Mouse (Mus musculus) brain, embryonic 14.5 days (tissue): ENCODE measurements at regions not wholly inside any gene's neighbourhood (a gene's known extent, or its start where the extent isn't known, plus 50 kb on each side); places are given as distances from the start of the nearest gene placed in this dataset.

Experiments
- CTCF ChIP-seq: fragments of 200-500 bp; IDR thresholded peaks from 2 replicates; pipeline ENCODE4 v1.5.1; 2012; ENCODE audit warnings: inconsistent platforms, mild to moderate bottlenecking, moderate library complexity, borderline replicate concordance; ENCODE audit not compliant: insufficient read depth, insufficient read length; ENCODE audit errors: extremely low read depth
- POLR2A ChIP-seq: fragments of 200-500 bp; IDR thresholded peaks from 2 replicates; pipeline ENCODE4 v1.6.1; 2012; ENCODE audit warnings: mild to moderate bottlenecking, inconsistent platforms, borderline replicate concordance; ENCODE audit not compliant: poor library complexity, insufficient read depth, insufficient read length, severe bottlenecking; ENCODE audit errors: extremely low read depth

DNA sequence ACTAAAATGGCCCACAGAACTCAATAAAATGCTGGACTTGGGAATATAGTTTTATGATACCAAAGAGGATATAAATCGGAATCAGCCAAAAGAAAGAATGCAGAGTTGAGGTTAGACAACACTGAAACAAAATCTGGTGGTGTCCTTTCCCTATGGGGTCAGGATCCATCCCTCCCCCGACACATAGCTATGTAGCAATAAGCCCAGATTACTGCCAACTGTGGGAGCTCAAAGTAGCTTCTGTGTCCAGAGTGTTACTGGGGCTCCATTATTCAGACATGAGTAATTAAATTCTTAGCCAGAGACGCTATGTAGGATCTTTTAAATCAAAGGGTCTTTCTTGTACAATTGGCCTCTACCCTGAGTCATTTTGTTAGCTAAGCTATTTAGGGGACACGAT, 109.4 kb upstream of the Igfbp7 start:
- TF ChIP-seq POLR2A (no peak), CTCF (no peak)
